Mouse (Mus musculus): ENCODE results near the gene Gria3.

- TF ChIP-seq POLR2A (IDR thresholded peaks at IDR 0.05; ENCODE audit: borderline replicate concordance, insufficient read depth, low read length) (no peak), CTCF (IDR thresholded peaks at IDR 0.05; ENCODE audit: borderline replicate concordance, insufficient read depth, low read depth, low read length) (no peak)
Measured at GRCm38 (mm10) chrX:41406288-41406687, 5.6 kb downstream of the Gria3 start.

Measured in cerebellum, adult 2 months (tissue).